Mouse (Mus musculus) c-Kit-positive CD71-negative TER-119-negative erythroid progenitor cells, embryonic 14.5 days (primary cell): Measurements from ENCODE around the gene Irf2.

Source experiments
- DNase-seq: peaks from one replicate; pipeline ENCODE4 v3.0.0-alpha.2; 2013; ENCODE audit warnings: low read depth

The Irf2 gene

GRCm38 (mm10) chr8:46843855-46844254 is 104.3 kb downstream of the Irf2 start:
- DNase-seq = no peak

DNA sequence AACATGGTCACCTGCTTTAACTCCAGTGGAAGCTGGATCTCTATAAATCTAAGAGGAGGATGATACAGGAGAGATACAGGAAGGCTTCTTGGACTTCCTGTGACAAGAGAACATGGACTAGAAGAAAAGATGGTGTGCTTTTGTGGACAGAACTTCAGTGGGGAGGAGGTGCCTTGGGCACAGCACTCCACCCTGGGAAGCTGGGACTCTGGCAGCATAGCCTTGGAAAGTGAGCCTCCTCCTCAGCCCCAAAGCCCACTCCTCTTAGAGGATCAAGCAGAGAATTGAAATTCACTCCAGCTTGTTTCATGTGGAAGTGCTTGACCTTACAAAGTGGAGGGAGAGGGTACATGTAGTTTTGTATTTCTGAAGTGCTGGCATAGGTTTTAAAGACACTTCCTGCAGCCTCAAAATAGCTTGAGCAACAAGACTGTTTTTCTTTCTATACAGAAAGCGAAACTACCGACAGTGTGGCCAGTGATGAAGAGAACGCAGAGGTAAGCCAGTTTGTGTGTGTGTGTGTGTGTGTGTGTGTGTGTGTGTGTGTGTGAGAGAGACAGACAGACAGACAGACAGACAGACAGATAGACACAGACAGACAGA is 104.9 kb downstream of the Irf2 start:
- no peak for DNase-seq

DNA sequence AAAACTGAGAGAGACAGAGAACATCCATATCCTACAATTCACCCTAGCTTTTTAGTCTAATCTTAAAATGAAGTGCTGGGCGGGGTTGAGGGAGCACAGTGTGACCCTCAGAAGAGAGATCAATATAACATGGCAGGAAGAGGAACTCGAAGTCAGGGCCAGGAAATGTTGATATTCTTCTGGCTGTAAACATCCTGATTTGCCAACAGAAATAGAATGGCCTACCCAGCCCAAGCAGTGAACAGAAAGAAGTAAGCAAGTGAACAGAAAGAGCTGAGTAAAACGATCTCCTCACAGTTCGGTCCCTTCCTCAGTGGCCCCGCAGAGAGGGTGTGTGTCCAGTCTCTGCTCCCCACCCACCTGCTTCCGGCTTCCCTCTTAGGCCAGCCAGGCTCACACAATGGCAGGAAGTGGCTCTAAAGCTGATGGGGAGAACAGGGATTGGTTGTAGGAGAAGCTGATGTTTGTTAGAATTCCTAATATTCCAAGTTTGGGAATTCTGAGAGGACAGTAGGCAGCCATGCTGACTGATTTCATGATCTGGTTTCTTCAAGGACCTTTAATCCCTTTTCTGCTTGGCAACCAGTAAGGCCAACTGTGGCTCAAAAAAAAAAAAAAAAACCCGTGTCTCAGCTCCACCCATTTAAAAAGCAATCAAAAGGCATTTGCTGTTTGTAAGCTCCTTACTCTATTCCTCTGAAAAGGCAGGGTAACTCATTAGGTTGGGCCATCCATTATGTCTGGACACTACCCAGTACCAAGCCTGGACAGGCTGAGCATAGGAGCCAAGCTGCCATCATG is 105.6 kb downstream of the Irf2 start:
- DNase-seq = no peak

DNA sequence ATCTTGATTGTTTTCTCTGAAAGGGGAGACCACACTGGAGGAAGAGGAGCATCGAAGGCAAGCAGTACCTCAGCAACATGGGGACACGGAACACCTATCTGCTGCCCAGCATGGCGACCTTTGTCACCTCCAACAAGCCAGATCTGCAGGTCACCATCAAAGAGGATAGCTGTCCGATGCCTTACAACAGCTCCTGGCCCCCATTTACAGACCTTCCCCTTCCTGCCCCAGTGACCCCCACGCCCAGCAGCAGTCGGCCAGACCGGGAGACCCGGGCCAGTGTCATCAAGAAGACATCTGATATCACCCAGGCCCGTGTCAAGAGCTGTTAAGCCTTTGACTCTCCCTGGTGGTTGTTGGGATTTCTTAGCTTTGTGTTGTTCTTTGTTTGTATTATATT is 106.4 kb downstream of the Irf2 start:
- DNase-seq = no peak

DNA sequence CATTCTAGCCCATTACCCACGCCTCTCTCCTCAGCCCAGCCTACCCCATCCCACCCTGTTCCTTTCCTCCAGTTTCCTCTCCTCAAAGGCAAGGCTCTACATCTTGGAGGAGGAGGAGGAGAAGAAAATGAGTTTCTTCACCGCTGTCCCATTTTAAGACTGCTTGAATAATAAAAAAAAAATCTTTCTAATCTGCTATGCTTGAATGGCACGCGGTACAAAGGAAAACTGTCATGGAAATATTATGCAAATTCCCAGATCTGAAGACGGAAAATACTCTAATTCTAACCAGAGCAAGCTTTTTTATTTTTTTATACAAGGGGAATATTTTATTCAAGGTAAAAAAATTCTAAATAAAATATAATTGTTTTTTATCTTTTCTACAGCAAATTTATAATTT is 107.4 kb downstream of the Irf2 start:
- DNase-seq = no peak

- DNase-seq = no peak
These were observed 108.6 kb downstream of the Irf2 start for GRCm38 (mm10) chr8:46848011-46848641.

GRCm38 (mm10) chr8:46848931-46849330 is 109.4 kb downstream of the Irf2 start:
- DNase-seq = no peak

DNA sequence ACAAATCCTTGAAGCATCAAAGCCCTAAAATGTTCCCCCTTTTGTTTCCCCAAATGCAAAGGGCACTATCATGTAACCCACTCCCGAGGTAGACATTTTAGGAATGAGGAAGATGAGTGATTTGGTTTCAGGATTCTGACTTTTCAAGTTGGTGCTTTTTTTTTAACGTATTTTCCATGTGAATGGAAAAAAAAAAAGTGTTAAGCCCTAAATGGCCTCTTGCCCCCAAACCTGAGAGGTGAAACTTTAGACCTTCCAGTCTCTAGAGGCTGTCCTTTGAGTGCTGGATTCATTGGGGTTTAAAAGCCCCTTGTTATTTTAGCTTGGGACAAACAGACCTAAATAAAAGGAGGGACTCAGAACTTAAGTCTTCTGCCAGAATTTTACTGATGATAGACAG is 109.9 kb downstream of the Irf2 start:
- DNase-seq = no peak

DNA sequence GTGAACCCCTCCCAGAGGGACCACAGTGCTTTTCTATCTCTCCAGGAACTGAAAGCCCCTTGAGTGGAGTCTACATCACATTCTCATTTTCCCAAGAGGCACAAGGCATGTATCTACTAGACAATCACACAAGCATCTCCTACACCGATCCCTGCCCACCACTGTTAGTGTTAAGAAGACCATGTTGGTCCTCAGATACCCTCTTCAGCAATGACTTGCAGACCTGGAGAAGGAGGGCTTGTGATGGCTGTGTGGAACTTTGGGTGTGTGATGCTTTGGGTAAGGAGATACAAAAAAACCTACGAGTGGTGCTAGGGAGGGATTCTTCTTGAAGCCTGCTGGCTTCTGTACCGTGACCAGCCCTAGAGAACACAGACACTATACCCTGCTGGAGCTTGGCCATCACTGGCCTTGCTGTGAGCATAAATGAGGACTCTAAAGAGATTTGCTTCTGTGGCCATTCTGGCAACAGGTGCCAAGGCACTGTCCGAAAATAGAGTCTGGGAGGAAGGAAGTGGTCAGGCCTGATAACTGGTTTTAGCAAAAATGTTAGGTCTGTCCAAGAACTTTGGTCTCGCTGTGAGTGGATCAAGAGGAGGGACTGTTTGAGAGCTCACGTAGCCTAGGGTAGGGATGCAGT is 110.8 kb downstream of the Irf2 start:
- no peak for DNase-seq

GRCm38 (mm10) chr8:46851560-46851959 is 112.0 kb downstream of the Irf2 start:
- DNase-seq = no peak

GRCm38 (mm10) chr8:46852377-46852776 is 112.8 kb downstream of the Irf2 start:
- DNase-seq = no peak

DNA sequence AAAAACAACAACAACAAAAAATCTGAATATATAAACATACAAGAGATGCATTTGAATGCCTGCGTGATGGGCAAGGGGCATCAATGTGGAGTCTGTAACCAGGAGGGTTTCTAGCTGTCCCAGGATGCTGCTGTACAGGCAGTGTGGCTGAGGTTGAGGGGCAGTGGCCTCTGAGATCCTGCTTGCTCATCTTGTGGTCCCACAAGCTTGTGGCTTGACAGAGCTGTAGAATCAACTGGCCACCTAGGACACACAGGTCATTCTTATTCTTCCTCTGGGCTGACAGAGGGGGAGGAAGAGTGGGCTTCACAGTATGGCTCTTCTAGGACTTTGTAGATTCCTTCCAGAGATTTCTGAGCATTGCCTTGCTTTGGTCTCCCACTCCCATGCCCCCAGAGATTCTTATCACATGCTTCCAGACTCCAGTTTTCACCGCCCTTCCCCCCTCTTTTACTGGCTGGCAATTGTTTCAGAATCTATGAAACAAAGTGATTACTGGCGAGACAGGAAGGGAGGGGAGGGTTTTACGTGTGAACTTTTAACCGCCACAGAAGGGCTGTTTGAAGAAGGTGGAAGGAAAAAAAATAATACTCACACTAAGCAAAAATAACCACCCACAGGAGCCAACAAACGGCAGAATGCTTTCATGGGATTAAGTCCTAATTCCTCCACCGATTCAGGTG is 119.8 kb downstream of the Irf2 start:
- no peak for DNase-seq

GRCm38 (mm10) chr8:46859847-46860167 is 120.3 kb downstream of the Irf2 start:
- DNase-seq = no peak

DNA sequence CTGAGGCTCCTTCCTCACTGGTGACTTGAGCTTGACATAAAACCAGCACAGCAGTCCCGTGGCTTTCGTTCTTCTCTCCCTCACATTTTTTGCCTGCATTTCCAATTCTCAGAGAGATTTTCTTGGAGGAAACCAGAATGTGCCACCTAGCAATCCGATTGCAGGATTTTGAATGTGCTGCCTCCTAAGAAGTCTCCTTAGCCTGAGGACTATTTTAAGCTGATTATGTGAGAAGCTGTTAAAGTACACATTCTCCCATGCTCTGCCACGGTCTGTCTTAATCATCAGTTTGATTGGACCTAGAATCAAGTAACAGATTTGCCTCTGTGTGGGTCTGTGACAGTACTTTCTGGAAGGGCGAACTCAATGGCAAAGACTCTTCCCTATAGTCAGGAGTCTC is 123.0 kb downstream of the Irf2 start:
- no peak for DNase-seq

DNA sequence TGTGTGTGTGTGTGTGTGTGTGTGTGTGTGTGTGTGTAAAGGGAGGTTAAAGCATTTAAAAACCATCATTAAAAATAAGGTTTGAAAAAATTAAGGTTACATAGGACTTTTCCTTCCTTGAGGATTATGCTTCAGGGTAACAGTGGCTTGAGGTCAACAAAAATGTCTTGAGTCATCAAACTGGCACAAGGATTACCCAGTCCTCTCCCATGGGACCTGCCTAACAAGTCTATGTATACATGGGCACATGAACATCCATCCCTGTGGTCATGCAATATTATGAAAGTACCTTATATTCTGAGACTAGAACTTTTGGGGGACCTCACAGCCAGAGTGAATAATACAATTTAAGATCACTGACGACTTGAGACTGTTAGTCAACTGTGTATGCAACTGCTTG is 125.9 kb downstream of the Irf2 start:
- no peak for DNase-seq

DNA sequence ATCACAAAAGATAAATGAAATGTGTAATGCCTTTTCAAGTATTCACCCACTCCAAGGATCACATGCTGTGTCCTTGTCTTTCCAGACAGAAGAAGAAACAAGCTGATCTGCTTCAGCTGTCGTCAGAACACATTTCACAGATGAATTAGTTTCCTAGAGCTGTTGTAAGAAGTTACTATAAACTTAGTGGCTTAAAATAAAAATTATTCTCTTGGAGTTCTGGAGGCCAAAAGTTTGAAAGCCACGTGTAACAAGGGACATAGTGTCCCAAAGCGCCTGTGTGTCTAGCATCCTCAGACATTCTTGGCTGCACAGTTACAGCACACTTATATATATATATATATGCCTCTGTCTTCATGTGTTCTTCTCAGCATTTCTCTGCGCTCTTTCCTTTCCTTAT is 127.9 kb downstream of the Irf2 start:
- DNase-seq = no peak

DNA sequence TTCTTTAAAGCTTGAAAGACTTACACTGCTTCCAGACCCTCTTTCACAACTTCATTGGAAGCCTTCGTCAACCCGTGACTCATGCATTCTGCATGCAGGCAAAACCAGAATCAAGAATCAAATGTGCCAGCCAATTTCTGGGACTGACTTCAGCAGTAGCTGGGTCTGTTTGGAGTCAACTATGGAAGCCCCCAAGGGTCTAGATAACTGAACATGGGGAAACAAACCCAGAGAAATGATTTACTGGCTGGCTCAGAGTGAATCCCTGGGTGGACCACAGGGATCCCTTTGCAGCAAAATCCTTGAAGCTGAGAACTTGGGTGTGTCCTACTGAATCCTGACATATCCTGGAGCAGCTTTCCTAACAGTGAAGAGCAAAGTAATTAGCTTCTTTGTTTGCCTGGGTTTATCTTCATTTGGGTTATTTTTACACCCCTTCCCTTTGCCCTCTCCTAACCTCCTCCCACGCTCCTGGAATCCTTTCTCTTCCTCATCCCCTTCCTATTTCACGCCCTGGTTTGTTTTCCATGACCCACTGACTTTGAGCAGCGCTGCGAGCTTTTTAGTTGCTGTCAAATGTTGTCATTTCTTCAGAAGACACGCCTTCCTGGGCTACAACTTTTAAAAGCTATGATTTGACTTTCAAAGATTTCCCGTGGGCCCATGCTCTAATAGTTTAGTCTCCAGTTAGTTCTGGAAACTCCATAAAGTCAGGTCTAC is 129.0 kb downstream of the Irf2 start:
- no peak for DNase-seq

DNA sequence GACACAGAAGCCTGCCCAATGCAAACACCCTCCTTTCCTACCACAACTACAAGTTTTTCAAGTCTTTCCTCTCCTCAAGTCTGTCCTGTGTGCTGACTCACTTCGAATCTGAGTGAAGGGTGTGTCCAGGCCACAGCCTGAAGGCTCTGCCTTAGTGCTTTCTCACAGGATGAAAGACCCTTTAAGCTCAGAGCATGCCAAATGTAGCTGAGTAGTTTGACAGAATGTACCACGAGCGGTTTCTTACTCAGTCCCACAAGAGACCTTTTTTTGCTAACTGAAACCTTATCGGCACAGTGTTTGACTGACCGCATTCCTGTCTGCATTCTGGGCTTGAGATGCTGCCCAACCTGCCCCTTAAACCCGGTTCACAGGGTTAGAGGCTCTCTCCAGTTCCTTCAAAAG is 130.0 kb downstream of the Irf2 start:
- no peak for DNase-seq

DNA sequence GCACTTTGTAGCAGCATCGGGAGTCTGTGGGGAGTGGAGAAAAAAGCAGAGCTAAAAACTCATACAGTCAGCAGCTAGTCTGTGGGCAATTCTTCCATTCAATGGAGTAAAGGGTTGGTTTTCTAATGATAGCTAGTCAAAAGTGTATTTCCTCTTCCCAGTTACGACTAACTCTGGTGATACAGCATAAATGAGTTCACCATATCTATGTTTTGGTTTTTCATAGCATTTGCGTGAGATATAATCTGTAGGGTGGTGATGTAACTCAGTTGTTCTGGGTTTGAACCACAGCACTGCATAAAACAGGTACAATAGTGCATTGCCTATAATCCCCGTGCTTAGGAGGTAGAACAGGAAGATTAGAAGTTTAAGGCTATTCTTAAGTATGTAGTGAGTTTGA is 131.6 kb downstream of the Irf2 start:
- DNase-seq = no peak

DNA sequence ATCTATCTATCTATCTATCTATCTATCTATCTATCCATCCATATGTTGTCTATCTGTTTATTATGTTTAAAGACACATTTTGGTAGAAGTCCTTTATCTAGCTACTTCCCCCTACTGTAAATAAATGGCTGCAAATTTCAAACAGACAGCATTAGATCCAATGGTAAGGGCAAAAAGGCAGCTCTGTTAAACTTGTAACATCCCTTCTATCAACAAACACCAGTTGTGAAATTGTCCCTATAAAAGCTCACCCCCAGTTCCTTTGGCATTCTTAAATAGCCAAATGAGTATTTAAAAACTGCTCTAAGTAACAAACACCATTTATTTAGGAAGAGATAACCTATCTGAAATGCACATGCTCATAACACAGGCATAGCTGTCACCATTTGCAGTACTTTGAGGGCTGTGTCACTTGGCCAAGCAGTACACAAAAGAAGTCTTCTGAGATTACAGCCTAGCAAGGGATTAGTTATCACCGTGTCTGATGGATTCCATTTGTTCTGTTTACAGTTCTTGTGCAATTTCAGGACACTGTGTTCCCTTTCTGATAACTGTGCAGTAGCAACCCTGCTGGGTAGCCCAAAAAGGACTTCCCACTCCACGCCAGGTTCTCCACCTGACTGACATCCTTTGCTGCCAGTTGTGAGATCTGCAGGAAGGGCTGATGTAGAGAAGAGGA is 136.2 kb downstream of the Irf2 start:
- DNase-seq = no peak

- DNase-seq = no peak
These were observed 141.8 kb downstream of the Irf2 start for GRCm38 (mm10) chr8:46881348-46881747.
